Mouse (Mus musculus) embryonic facial prominence, embryonic 14.5 days (tissue): ENCODE data around the gene Gpr25. TPM values are rescaled to one million over a fixed set of nuclear protein-coding genes. Genes with fewer than 3 reads are reported as not detected.
A peak's percentile ranks its signal among the peaks of the same experiment; 100 is the strongest.

Source experiments
- ATAC-seq: fragments of 200-750 bp; cut with Nextera tagmentation; 2 replicates; pipeline ENCODE4 v1.8.0; 2017; ENCODE audit warnings: low read depth, moderate number of reproducible peaks, moderate TSS enrichment
- DNase-seq: peaks from one replicate; pipeline ENCODE4 v3.0.0-alpha.2; 2015; ENCODE audit warnings: low spot score
- H3K27ac ChIP-seq: fragments of 300-500 bp; sonication (generic); replicated peaks from 2 replicates; pipeline ENCODE4 v1.5.1; 2014; ENCODE audit warnings: low read depth, mild to moderate bottlenecking, low read length, moderate library complexity
- H3K27me3 ChIP-seq: fragments of 300-500 bp; sonication (generic); replicated peaks from 2 replicates; pipeline ENCODE4 v1.6.1; 2014; ENCODE audit warnings: low read length; ENCODE audit not compliant: control insufficient read depth, insufficient read depth
- H3K36me3 ChIP-seq: fragments of 300-500 bp; sonication (generic); 2 replicates; pipeline ENCODE4 v1.6.1; 2014; ENCODE audit warnings: low read length, mixed read lengths; ENCODE audit not compliant: control insufficient read depth, insufficient read depth
- H3K4me1 ChIP-seq: fragments of 300-500 bp; sonication (generic); 2 replicates; pipeline ENCODE4 v1.6.1; 2014; ENCODE audit warnings: antibody characterized with exemption, low read length; ENCODE audit not compliant: control insufficient read depth, insufficient read depth
- H3K4me2 ChIP-seq: fragments of 300-500 bp; sonication (generic); 2 replicates; pipeline ENCODE4 v1.6.1; 2014; ENCODE audit warnings: low read depth, mild to moderate bottlenecking, low read length, moderate library complexity, mixed read lengths
- H3K4me3 ChIP-seq: fragments of 300-500 bp; sonication (generic); 2 replicates; pipeline ENCODE4 v1.5.1; 2014; ENCODE audit warnings: low read depth, mild to moderate bottlenecking, low read length
- H3K9ac ChIP-seq: fragments of 300-500 bp; sonication (generic); 2 replicates; pipeline ENCODE4 v1.6.1; 2014; ENCODE audit warnings: low read depth, mild to moderate bottlenecking, low read length, moderate library complexity, mixed read lengths
- H3K9me3 ChIP-seq: fragments of 300-500 bp; sonication (generic); 2 replicates; pipeline ENCODE4 v1.6.1; 2016; ENCODE audit warnings: low read length; ENCODE audit not compliant: control insufficient read depth
- WGBS: fragments of 180-500 bp; shearing (Covaris S2); extraction: QIAGEN DNeasy Blood & Tissue Kit; methylation state at CpG from one replicate; pipeline ENCODE4 v1.1.7; 2014; 5-methylcytosine and 5-hydroxymethylcytosine counted together
- polyA plus RNA-seq: library from polyadenylated mRNA; unstranded; fragments of >200 nt; fragmentation: Nextera tagmentation; extraction: Ambion mirVana; gene quantifications from 2 replicates; pipeline ENCODE4 v1.2.1, GENCODE M21; 2014

Gpr25 gene
- not detected in 2 replicates for polyA plus RNA-seq

DNA sequence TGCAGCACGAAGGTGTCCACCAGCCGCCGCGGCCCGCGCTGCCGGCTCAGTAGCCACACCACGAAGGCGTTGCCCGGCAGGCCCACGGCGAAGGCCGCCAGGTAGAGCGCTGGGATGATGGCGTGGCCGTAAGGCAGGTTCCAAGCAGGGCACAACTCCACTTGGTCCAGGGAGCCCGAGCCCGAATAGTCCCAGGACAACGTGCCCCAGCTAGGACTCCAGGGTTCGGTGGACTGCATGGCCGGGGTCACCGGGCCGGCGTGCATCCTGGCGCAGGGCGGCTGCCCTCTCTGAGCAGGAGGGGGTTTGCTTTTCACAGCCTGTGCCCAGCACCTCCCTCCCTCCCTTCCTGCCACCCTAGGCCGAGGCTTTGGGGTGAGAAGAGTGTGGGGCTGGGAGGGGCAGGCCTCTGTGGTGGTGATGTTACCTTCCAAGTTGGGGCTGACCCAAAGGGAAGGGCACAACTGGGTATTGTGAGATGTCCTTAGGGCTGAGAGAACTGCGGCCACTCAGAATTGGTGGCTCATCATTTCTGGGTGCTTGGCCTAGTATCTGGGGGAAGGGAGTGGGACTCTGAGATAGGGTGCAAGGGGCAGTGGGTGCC lies at the start of gene Gpr25:
Gene Gpr25, minus strand, starts transcription at position 239 of the 604 bp plus-strand sequence.
- DNase-seq: no peak
- peak within 1 kb of the TSS; percentile 59 for H3K4me3 ChIP-seq
- 0 out of 2 replicates have a peak, but pooled peaks cover 4% of the 10 kb centered on the region for H3K4me1 ChIP-seq
- 20% methylated on average over 14 of the region's 28 CpGs for WGBS
- no peaks in the 10 kb centered on the region for H3K9me3 ChIP-seq
- H3K9ac ChIP-seq: peak within 1 kb of the TSS; percentile 66
- H3K27me3 ChIP-seq: peaks cover 50% of the 10 kb centered on the region
- ATAC-seq: peak; percentile 8; the same call in 1 of the 2 replicates
- no peak within 1 kb of the TSS for H3K27ac ChIP-seq
- H3K36me3 ChIP-seq: no peaks in the 10 kb centered on the region
- H3K4me2 ChIP-seq: peak within 1 kb of the TSS; percentile 97

DNA sequence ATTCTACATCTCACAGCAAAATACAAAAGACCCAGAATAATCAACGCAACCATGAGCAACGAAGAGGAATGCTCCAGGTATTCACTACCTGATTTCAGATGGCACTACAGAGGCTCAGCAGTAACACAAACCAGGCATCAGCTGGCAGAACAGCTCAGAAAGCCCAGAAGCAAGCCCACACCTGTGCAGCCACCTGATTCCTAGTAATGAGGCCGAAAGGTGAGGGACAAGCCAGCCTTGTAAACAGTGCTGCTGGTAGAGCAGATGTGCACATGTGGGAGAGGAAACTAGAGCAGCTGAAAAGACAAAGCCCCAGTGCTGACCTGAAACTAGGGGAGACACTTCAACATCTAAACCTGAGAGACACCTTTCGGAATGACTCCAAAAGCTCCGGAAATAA lies 48.5 kb upstream of the Gpr25 start:
- 79% methylated on average over 5 of the region's 5 CpGs for WGBS
- Histone ChIP-seq H3K9ac (no peak overlapping the region), H3K4me3 (no peak overlapping the region), H3K27ac (no peak overlapping the region), H3K4me1 (no peaks in the 10 kb centered on the region), H3K9me3 (no peaks in the 10 kb centered on the region), H3K4me2 (no peak overlapping the region), H3K36me3 (no peaks in the 10 kb centered on the region), H3K27me3 (no peaks in the 10 kb centered on the region)
- peak; percentile 80; the same call in 1 of the 2 replicates for ATAC-seq
- DNase-seq: peak; percentile 24

DNA sequence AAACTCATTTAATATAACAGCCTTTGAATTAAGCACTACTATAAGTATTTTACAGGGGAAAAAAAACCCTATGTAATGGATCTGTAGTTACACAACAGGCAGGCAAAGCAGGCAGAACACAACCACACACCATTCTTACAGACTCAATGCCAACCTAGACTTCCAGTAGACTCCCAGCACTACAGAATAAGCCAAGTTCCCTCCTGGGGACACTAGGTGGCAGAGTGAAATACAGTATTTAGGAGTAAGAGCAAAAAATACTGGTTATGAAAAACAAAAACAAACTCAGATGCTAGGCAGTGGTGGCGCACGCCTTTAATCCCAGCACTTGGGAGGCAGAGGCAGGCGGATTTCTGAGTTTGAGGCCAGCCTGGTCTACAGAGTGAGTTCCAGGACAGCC lies 45.8 kb upstream of the Gpr25 start:
- 89% methylated on average over 3 of the region's 3 CpGs for WGBS
- H3K4me3 ChIP-seq: no peak overlapping the region
- DNase-seq: peak; percentile 51
- 0 out of 2 replicates have a peak, but pooled peaks cover 6% of the 10 kb centered on the region for H3K36me3 ChIP-seq
- H3K27me3 ChIP-seq: no peaks in the 10 kb centered on the region
- ATAC-seq: no peak
- H3K27ac ChIP-seq: no peak overlapping the region
- H3K4me2 ChIP-seq: no peak overlapping the region
- H3K9me3 ChIP-seq: no peaks in the 10 kb centered on the region
- no peak overlapping the region for H3K9ac ChIP-seq
- no peaks in the 10 kb centered on the region for H3K4me1 ChIP-seq

DNA sequence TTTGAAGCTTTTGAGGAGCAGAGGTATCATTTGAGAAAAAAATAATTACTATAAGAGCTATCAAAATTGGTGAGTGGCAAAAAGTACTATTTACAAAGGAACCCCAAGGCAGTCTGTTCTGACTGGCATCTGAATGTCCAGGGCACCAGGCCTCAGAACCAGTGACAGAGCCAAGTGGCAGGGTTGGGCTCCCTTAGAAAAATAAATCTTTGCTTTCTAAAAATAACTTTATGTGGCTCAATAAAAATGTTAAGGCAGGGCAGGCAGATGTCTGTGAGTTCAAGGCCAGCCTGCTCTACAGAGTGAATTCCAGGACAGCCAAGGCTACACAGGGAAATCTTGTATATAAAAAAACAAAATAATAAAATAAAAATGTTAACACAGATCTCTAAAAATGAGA lies 33.3 kb upstream of the Gpr25 start:
- Histone ChIP-seq H3K27me3 (no peaks in the 10 kb centered on the region), H3K4me2 (no peak overlapping the region), H3K9me3 (no peaks in the 10 kb centered on the region), H3K27ac (no peak overlapping the region), H3K4me3 (no peak overlapping the region), H3K36me3 (peaks cover 4% of the 10 kb centered on the region; the same call in 1 of the 2 replicates), H3K4me1 (no peaks in the 10 kb centered on the region), H3K9ac (no peak overlapping the region)
- DNase-seq (no peak), ATAC-seq (no peak)

DNA sequence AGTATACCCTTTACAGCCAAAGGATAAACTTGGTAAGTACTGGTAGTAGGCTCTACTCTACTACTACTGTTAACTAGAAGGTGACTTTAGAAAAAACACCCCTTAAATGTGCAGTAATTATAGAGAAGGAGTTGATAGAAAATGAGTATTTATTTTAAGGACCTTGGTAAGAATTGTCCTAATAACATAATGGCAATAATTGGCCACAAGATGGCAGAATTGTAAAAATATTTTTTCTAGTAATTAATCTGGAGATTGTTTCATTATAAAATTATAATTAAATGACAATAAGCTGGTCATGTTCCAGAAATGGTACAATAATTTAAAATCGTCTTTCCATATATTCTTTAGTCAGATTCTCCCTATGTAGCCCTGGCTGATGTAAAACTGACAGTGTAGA lies 29.1 kb upstream of the Gpr25 start:
- Histone ChIP-seq H3K9ac (no peak overlapping the region), H3K36me3 (peaks cover 24% of the 10 kb centered on the region), H3K4me3 (no peak overlapping the region), H3K27ac (no peak overlapping the region), H3K27me3 (no peaks in the 10 kb centered on the region), H3K4me1 (no peaks in the 10 kb centered on the region), H3K4me2 (no peak overlapping the region), H3K9me3 (no peaks in the 10 kb centered on the region)
- 73% methylated on average over 1 of the region's 1 CpGs for WGBS
- no peak for DNase-seq
- ATAC-seq: no peak

DNA sequence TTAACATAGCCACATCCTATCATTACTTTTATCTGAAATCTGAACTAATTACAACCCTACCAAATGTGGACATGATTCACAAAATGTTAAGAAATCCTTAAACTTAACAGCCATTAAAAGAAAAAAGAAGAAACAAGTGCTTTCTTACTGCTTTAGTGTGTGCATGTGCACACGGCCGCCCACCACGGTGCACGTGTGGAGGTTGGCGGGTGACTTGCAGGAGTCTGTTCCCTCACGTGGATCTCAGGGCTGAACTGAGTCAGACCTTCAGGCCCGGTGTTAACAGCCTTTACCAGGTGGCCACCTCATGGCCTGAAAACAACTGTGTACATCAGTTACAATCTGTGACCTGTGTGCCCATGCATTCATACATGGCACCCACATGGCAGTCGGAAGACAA lies 16.7 kb upstream of the Gpr25 start:
- no peak overlapping the region for H3K4me2 ChIP-seq
- H3K9me3 ChIP-seq: no peaks in the 10 kb centered on the region
- ATAC-seq: no peak
- H3K4me3 ChIP-seq: no peak overlapping the region
- DNase-seq: no peak
- WGBS: 92% methylated on average over 8 of the region's 8 CpGs
- no peak overlapping the region for H3K9ac ChIP-seq
- H3K4me1 ChIP-seq: no peaks in the 10 kb centered on the region
- H3K36me3 ChIP-seq: peaks cover 94% of the 10 kb centered on the region
- no peak overlapping the region for H3K27ac ChIP-seq
- no peaks in the 10 kb centered on the region for H3K27me3 ChIP-seq

DNA sequence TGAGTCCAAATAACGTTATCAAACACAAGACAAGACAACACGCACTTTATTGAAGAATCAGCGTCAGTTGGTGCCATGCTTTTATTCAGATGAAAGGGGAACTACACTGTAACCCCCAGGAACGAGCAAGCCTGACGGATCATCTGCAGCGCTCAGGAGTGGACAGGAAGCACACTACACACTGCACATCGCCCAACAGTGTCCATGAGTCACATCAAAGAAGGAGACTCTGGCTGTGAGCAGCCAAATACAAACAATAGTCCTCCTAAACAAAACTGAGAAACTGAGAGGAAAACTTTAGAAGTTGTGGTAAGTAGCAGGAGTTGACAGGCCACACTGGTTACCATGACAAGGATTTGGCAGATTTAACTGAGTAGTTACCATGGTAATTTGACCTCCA lies 7.6 kb upstream of the Gpr25 start:
- ATAC-seq (no peak), DNase-seq (no peak)
- Histone ChIP-seq H3K4me1 (no peaks in the 10 kb centered on the region), H3K36me3 (peaks cover 43% of the 10 kb centered on the region), H3K27ac (no peak overlapping the region), H3K4me3 (no peak overlapping the region), H3K4me2 (no peak overlapping the region), H3K9ac (no peak overlapping the region), H3K9me3 (no peaks in the 10 kb centered on the region), H3K27me3 (no peaks in the 10 kb centered on the region; the same call in 1 of the 2 replicates)
- 85% methylated on average over 7 of the region's 7 CpGs for WGBS

DNA sequence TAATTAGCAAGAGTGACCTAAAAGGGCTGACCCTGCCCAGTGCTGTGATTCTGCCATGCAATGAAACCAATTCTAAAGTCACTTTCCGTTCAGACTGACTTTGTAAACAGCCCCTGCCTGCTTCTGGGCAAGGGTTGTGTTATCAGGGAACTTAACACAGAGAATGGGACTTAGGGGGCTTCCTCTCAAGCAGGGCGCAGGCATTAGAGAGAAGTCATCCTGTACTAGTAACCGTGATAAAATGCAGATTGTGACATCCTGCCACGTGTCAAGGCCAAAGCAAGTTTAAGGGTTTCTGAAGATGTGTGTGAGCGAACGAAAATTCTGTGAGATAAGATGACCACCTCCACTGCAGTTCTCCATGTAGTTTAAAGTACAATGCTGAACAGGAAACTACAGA lies 5.5 kb upstream of the Gpr25 start:
- Histone ChIP-seq H3K36me3 (peaks cover 22% of the 10 kb centered on the region), H3K9ac (no peak overlapping the region; the same call in 1 of the 2 replicates), H3K4me2 (no peak overlapping the region), H3K4me1 (no peaks in the 10 kb centered on the region), H3K4me3 (no peak overlapping the region), H3K9me3 (no peaks in the 10 kb centered on the region), H3K27me3 (peaks cover 8% of the 10 kb centered on the region), H3K27ac (no peak overlapping the region)
- WGBS: 65% methylated on average over 6 of the region's 6 CpGs
- DNase-seq (no peak), ATAC-seq (no peak)

DNA sequence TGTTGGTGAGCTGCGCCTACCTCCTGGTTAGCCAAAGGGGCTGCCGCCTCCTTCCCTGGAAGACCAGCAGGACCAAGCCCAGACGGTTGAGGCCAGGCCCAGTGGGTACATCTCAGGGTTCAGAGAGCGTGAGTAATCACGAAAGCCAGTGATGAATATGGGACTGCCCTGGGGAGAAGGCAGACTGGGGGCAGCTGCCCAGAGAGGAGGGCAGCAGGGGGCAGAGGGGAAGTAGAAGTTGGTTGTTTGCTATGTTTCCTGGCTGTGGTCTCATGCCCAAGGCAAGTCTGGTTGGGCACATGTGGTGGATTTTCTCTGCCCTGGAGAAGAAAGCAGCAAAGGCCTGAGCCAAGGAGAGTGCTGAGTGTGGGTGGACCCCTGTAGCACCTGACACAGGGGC lies 2.7 kb upstream of the Gpr25 start:
- H3K27ac ChIP-seq: no peak overlapping the region
- H3K4me3 ChIP-seq: no peak overlapping the region
- no peaks in the 10 kb centered on the region for H3K9me3 ChIP-seq
- 76% methylated on average over 5 of the region's 5 CpGs for WGBS
- H3K27me3 ChIP-seq: peaks cover 35% of the 10 kb centered on the region
- H3K36me3 ChIP-seq: peaks cover 3% of the 10 kb centered on the region; the same call in 1 of the 2 replicates
- no peak overlapping the region for H3K4me2 ChIP-seq
- DNase-seq: no peak
- 0 out of 2 replicates have a peak, but pooled peaks cover 4% of the 10 kb centered on the region for H3K4me1 ChIP-seq
- ATAC-seq: no peak
- H3K9ac ChIP-seq: no peak overlapping the region
